Mouse (Mus musculus): ENCODE results near the gene Mbnl2. TPM values are rescaled to one million over a fixed set of nuclear protein-coding genes. Genes with fewer than 3 reads are reported as not detected.

Mbnl2 gene
- polyA plus RNA-seq, 1 experiment from 2014 or later = 35.1 TPM

- Histone ChIP-seq H3K4me3 (no peak overlapping the region), H3K4me2 (replicated peaks) (no peak overlapping the region), H3K9ac (no peak overlapping the region), H3K36me3 (peaks cover 12% of the 10 kb centered on the region; the same call in 1 of the 2 replicates), H3K4me1 (no peaks in the 10 kb centered on the region), H3K27ac (no peak overlapping the region), H3K27me3 (replicated peaks) (no peaks in the 10 kb centered on the region), H3K9me3 (no peaks in the 10 kb centered on the region)
- no peak for ATAC-seq (ENCODE audit: low FRiP score, low read depth)
- WGBS = 87% methylated on average over 3 of the region's 3 CpGs
Observed at GRCm38 (mm10) chr14:120405597-120405996, 130.1 kb downstream of the Mbnl2 start.

GRCm38 (mm10) chr14:120406271-120406670, 130.8 kb downstream of the Mbnl2 start:
- peaks cover 12% of the 10 kb centered on the region; the same call in 1 of the 2 replicates for H3K36me3 ChIP-seq
- no peak overlapping the region for H3K27ac ChIP-seq
- ATAC-seq (ENCODE audit: low FRiP score, low read depth) = no peak
- H3K9ac ChIP-seq = no peak overlapping the region
- no peaks in the 10 kb centered on the region for H3K9me3 ChIP-seq
- H3K4me1 ChIP-seq = no peaks in the 10 kb centered on the region
- no peak overlapping the region for H3K4me3 ChIP-seq
- 87% methylated on average over 6 of the region's 6 CpGs for WGBS
- H3K4me2 ChIP-seq (replicated peaks) = no peak overlapping the region
- H3K27me3 ChIP-seq (replicated peaks) = no peaks in the 10 kb centered on the region

GRCm38 (mm10) chr14:120406820-120407219, 131.4 kb downstream of the Mbnl2 start:
- Histone ChIP-seq H3K36me3 (peaks cover 12% of the 10 kb centered on the region; the same call in 1 of the 2 replicates), H3K4me3 (no peak overlapping the region), H3K4me2 (replicated peaks) (no peak overlapping the region), H3K27me3 (replicated peaks) (no peaks in the 10 kb centered on the region), H3K4me1 (no peaks in the 10 kb centered on the region), H3K9me3 (no peaks in the 10 kb centered on the region), H3K27ac (no peak overlapping the region), H3K9ac (no peak overlapping the region)
- no peak for ATAC-seq (ENCODE audit: low FRiP score, low read depth)
- 88% methylated on average over 8 of the region's 8 CpGs for WGBS

- 92% methylated on average over 10 of the region's 10 CpGs for WGBS
- H3K9ac ChIP-seq = no peak overlapping the region
- H3K36me3 ChIP-seq = 0 out of 2 replicates have a peak, but pooled peaks cover 4% of the 10 kb centered on the region
- H3K27ac ChIP-seq = no peak overlapping the region
- H3K27me3 ChIP-seq (replicated peaks) = no peaks in the 10 kb centered on the region
- no peak overlapping the region for H3K4me3 ChIP-seq
- H3K4me1 ChIP-seq = no peaks in the 10 kb centered on the region
- H3K9me3 ChIP-seq = no peaks in the 10 kb centered on the region
- no peak overlapping the region for H3K4me2 ChIP-seq (replicated peaks)
- no peak for ATAC-seq (ENCODE audit: low FRiP score, low read depth)
Observed at GRCm38 (mm10) chr14:120409854-120410253, 134.4 kb downstream of the Mbnl2 start.

DNA sequence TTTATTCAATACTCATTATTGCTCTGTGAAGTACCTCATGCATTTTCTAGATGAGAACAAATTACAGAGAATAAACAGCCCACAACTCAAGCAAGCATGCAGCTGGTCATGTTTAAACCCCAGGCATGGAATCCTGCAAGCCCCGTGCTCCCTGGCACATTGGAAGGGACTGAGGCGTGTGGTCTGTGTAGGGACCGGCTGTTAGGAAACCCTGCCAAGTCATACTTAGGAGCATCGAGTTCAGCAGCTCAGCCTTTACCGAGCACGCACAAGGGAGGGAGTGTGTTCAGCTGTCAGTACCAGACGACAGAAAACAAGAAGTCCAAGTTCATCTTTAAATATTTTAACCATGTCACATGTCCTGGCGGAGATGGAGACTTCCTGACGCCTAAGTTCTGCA, 141.4 kb downstream of the Mbnl2 start:
- Histone ChIP-seq H3K4me2 (replicated peaks) (no peak overlapping the region), H3K27ac (no peak overlapping the region), H3K4me1 (no peaks in the 10 kb centered on the region), H3K4me3 (no peak overlapping the region), H3K36me3 (no peaks in the 10 kb centered on the region), H3K9me3 (no peaks in the 10 kb centered on the region), H3K27me3 (replicated peaks) (no peaks in the 10 kb centered on the region), H3K9ac (no peak overlapping the region)
- WGBS = 89% methylated on average over 9 of the region's 9 CpGs
- no peak for ATAC-seq (ENCODE audit: low FRiP score, low read depth)

DNA sequence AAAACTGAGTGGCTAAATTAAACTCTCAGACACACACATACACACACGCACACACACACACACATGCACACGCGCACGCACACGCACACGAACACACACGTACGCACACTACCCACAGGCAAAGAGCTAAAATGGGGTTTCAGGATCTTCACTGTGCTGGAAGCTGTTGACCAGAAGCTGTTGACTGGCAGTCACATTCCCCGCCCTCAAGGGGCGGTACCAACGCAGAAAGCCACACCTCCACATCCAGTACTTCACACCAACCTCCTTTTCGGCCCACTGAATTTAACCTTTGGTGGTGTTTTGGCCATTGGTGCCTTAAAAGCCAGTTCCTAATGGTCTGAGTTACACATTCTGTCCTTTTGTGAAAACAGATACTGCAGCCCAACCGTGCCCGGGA, 143.5 kb downstream of the Mbnl2 start:
- no peak for ATAC-seq (ENCODE audit: low FRiP score, low read depth)
- Histone ChIP-seq H3K27me3 (replicated peaks) (no peaks in the 10 kb centered on the region), H3K4me2 (replicated peaks) (no peak overlapping the region), H3K4me1 (no peaks in the 10 kb centered on the region), H3K9me3 (no peaks in the 10 kb centered on the region), H3K36me3 (peaks cover 2% of the 10 kb centered on the region; the same call in 1 of the 2 replicates), H3K27ac (no peak overlapping the region), H3K4me3 (no peak overlapping the region), H3K9ac (no peak overlapping the region)
- WGBS = 63% methylated on average over 14 of the region's 14 CpGs

DNA sequence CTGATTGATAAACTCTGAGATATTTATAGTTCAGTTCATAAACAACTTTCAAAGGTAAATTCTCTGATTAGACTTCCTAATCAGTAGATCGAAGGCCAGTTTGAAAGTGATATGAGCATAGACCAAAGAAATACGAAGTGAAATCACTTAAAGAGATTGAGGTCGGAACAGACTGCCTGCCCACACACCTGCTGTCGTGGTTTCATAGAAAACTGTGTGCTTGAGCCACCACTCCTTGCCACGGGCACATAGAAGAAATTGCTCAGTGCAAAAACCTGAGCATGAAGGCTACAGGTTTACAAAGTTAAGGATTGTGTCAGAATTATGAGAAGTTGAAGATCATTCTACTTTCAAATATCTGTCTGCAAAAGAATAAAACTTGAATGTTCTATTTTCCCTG, 153.0 kb downstream of the Mbnl2 start:
- H3K36me3 ChIP-seq = peaks cover 22% of the 10 kb centered on the region
- H3K27ac ChIP-seq = no peak overlapping the region
- H3K27me3 ChIP-seq (replicated peaks) = no peaks in the 10 kb centered on the region
- ATAC-seq (ENCODE audit: low FRiP score, low read depth) = no peak
- H3K4me3 ChIP-seq = no peak overlapping the region
- 90% methylated on average over 5 of the region's 5 CpGs for WGBS
- no peak overlapping the region for H3K9ac ChIP-seq
- no peaks in the 10 kb centered on the region for H3K4me1 ChIP-seq
- no peak overlapping the region for H3K4me2 ChIP-seq (replicated peaks)
- 0 out of 2 replicates have a peak, but pooled peaks cover 7% of the 10 kb centered on the region for H3K9me3 ChIP-seq

DNA sequence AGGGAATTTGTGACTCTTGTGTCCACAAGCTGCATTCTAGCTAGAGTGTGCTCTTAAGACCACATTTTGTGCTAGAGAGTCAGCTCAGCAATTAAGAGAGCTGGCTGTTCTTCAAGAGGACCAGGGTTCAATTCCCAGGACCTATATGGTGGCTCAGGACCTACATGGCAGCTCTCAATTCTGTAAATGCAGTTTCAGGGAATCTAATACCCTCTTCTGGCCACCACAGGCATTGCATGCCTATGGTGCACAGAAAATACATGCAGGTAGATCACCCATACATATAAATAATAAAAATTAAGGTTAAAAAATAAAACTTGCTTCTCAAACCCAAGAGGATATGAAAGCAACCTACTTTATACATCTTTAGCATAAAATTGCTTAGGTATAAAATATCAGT, 157.3 kb downstream of the Mbnl2 start:
- no peak overlapping the region for H3K4me2 ChIP-seq (replicated peaks)
- H3K36me3 ChIP-seq = no peaks in the 10 kb centered on the region
- H3K4me1 ChIP-seq = no peaks in the 10 kb centered on the region
- H3K4me3 ChIP-seq = no peak overlapping the region
- no peak for ATAC-seq (ENCODE audit: low FRiP score, low read depth)
- no peak overlapping the region for H3K27ac ChIP-seq
- H3K27me3 ChIP-seq (replicated peaks) = no peaks in the 10 kb centered on the region
- H3K9ac ChIP-seq = no peak overlapping the region
- no peaks in the 10 kb centered on the region for H3K9me3 ChIP-seq

DNA sequence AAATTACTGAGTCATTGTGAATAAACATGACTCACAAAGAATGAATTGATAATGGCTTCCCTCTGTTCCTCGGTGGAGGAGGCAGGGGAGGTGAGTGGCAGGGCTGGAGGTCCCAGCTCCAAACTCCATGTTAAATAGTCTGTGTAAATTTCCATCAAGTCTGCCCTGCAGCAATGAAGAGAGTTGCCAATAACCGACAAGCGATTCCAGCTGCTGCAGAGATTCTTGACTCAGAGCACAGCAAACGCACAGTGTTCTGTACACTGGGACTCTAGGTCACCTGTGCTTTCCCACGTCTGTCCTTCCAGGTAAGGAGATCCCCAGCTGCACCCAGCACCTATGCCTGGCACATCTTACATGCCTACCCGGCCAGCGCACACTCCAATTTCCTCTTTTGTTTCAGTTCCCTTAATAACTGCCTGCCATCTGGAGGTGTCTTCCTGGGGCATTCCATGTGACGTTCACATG, 158.5 kb downstream of the Mbnl2 start:
- 76% methylated on average over 8 of the region's 8 CpGs for WGBS
- H3K4me2 ChIP-seq (replicated peaks) = no peak overlapping the region
- no peak for ATAC-seq (ENCODE audit: low FRiP score, low read depth)
- H3K4me3 ChIP-seq = no peak overlapping the region
- H3K9me3 ChIP-seq = no peaks in the 10 kb centered on the region
- H3K9ac ChIP-seq = no peak overlapping the region
- H3K4me1 ChIP-seq = no peaks in the 10 kb centered on the region
- H3K27ac ChIP-seq = no peak overlapping the region
- no peaks in the 10 kb centered on the region for H3K36me3 ChIP-seq
- no peaks in the 10 kb centered on the region for H3K27me3 ChIP-seq (replicated peaks)

DNA sequence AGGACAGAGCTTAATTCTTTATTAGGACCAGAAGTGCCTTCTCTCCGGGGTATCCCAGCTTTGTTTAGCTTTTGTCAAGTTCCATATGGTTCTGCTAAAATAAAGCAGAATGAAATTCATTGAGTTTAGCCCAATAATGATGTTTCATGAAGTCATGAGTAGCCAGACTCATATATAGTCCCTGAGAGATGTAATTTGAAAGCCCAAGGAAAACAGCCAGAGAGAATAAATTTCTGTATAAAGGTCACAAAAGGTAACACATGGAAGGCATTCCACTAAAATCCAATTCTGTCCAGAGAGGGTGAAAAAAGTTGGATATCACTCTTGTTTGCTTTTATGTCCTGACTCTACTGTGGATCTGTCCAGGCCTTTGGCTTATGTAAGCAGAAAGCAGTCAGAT, 159.4 kb downstream of the Mbnl2 start:
- WGBS = 84% methylated on average over 1 of the region's 1 CpGs
- no peaks in the 10 kb centered on the region for H3K27me3 ChIP-seq (replicated peaks)

GRCm38 (mm10) chr14:120440716-120441115, 165.2 kb downstream of the Mbnl2 start:
- no peak for ATAC-seq (ENCODE audit: low FRiP score, low read depth)
- H3K9me3 ChIP-seq = no peaks in the 10 kb centered on the region
- no peak overlapping the region for H3K4me2 ChIP-seq (replicated peaks)
- no peaks in the 10 kb centered on the region for H3K27me3 ChIP-seq (replicated peaks)
- H3K4me1 ChIP-seq = no peaks in the 10 kb centered on the region
- no peak overlapping the region for H3K9ac ChIP-seq
- H3K4me3 ChIP-seq = no peak overlapping the region
- H3K27ac ChIP-seq = no peak overlapping the region
- no peaks in the 10 kb centered on the region for H3K36me3 ChIP-seq

More for the DNA sequence above, 159.4 kb downstream of the Mbnl2 start:
- Histone ChIP-seq H3K36me3 (no peaks in the 10 kb centered on the region), H3K4me1 (no peaks in the 10 kb centered on the region), H3K4me3 (no peak overlapping the region), H3K9ac (no peak overlapping the region), H3K9me3 (no peaks in the 10 kb centered on the region), H3K4me2 (replicated peaks) (no peak overlapping the region), H3K27ac (no peak overlapping the region)
- ATAC-seq (ENCODE audit: low FRiP score, low read depth) = no peak

DNA sequence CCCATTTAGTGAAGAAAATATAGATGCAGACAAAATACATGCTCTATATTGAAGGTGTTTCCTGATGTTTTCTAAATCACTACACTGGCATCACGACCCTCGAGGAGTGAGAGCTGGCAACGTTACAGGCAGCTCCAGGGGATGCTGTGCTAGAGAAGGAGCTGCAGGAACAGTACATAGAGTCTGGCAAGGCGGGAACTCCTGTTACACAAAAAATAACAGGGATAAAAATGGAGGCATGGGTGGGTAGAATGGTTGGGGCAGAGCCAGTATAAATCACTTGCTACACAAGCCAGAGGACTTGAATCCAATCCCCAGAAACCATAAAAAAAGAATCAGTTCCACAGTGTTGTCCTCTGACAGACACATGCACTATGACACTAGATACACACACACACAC, 165.8 kb downstream of the Mbnl2 start:
- no peak overlapping the region for H3K4me2 ChIP-seq (replicated peaks)
- H3K4me3 ChIP-seq = no peak overlapping the region
- no peaks in the 10 kb centered on the region for H3K4me1 ChIP-seq
- no peaks in the 10 kb centered on the region for H3K9me3 ChIP-seq
- no peak overlapping the region for H3K9ac ChIP-seq
- no peak for ATAC-seq (ENCODE audit: low FRiP score, low read depth)
- H3K36me3 ChIP-seq = no peaks in the 10 kb centered on the region
- 84% methylated on average over 4 of the region's 4 CpGs for WGBS
- H3K27ac ChIP-seq = no peak overlapping the region
- H3K27me3 ChIP-seq (replicated peaks) = no peaks in the 10 kb centered on the region

DNA sequence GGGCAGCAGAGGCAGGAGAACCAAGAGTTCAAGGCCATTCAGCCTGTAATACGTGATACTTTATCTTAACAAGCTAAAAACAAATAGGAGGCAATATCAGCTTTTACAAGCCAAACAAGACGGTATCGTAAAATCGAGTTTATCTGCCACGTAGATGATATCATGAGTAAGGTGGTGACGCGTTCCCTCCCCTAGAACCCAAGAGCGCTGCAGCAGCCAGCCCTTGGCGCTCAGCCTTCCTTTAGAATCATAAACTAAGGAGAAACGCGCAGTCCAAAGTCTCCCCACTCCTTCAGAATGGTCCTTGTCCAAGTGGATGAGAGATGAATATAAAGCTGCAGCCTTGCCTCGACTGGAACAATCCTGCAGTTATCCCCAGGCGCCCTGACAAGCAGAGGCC, 166.4 kb downstream of the Mbnl2 start:
- no peaks in the 10 kb centered on the region for H3K36me3 ChIP-seq
- H3K4me2 ChIP-seq (replicated peaks) = no peak overlapping the region
- H3K9ac ChIP-seq = no peak overlapping the region
- WGBS = 89% methylated on average over 13 of the region's 13 CpGs
- H3K4me1 ChIP-seq = no peaks in the 10 kb centered on the region
- H3K4me3 ChIP-seq = no peak overlapping the region
- H3K9me3 ChIP-seq = no peaks in the 10 kb centered on the region
- H3K27ac ChIP-seq = no peak overlapping the region
- ATAC-seq (ENCODE audit: low FRiP score, low read depth) = no peak
- H3K27me3 ChIP-seq (replicated peaks) = no peaks in the 10 kb centered on the region
